Mouse (Mus musculus): ENCODE measurements around the gene Pcif1.
A peak's percentile ranks its signal among the peaks of the same experiment; 100 is the strongest.

Pcif1 gene

GRCm38 (mm10) chr2:164921984-164922383 lies 42.9 kb downstream of the Pcif1 start:
- DNase-seq (ENCODE audit: low spot score), result no peak

- DNase-seq (ENCODE audit: low spot score), result no peak
Measured at GRCm38 (mm10) chr2:164923291-164923690, 44.2 kb downstream of the Pcif1 start.

GRCm38 (mm10) chr2:164924100-164924857 lies 45.2 kb downstream of the Pcif1 start:
- peak; percentile 73 for DNase-seq (ENCODE audit: low spot score)

- no peak for DNase-seq (ENCODE audit: low spot score)
Measured at GRCm38 (mm10) chr2:164930706-164931581, 51.8 kb downstream of the Pcif1 start.

GRCm38 (mm10) chr2:164933534-164933933 lies 54.4 kb downstream of the Pcif1 start:
- no peak for DNase-seq (ENCODE audit: low spot score)

GRCm38 (mm10) chr2:164935991-164936390 lies 56.9 kb downstream of the Pcif1 start:
- DNase-seq (ENCODE audit: low spot score), result no peak

- DNase-seq (ENCODE audit: low spot score), result no peak
Measured at GRCm38 (mm10) chr2:164938146-164939091, 59.3 kb downstream of the Pcif1 start.

GRCm38 (mm10) chr2:164939106-164939505 lies 60.0 kb downstream of the Pcif1 start:
- DNase-seq (ENCODE audit: low spot score), result no peak

- no peak for DNase-seq (ENCODE audit: low spot score)
Measured at GRCm38 (mm10) chr2:164940140-164940830, 61.2 kb downstream of the Pcif1 start, which contains the start of gene Mmp9. TSS of gene Mmp9 (plus strand) at chr2:164940780.

GRCm38 (mm10) chr2:164942692-164943290 lies 63.7 kb downstream of the Pcif1 start:
- no peak for DNase-seq (ENCODE audit: low spot score)
